Mouse (Mus musculus): ENCODE data around the gene Gm20479. TPM values are rescaled to one million over a fixed set of nuclear protein-coding genes. Genes with fewer than 3 reads are reported as not detected.

Gm20479 gene
- polyA plus RNA-seq, 2 experiments = 0.09 TPM; not detected in 1

DNA sequence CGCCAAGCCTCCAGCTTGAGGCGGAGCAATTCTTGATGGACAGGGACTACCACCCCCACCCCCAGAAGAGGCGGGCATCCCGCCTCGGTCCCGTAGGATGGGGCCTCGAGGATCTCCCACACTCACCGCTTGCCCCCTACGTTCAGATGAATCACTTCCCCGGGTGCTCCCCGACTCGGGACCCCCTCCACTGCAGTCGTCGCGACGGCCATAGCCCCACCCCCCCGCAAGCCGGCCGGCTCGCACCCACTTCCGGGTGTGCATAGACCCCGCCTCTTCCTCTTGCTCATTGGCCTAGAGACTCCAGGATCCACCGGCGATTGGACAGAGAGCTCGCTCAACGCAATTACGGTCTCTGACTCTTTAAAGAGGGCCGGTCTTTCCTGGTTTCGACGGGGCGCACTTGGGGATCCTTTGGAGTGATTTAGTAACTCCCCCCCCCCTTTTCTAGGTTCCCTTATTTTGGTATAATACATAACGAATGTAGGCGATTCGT, 1.4 kb downstream of the Gm20479 start, which contains the start of gene Shkbp1:
Gene Shkbp1, minus strand, starts transcription at position 275 of the 496 bp plus-strand sequence.
- peaks cover 15 to 39% of the 10 kb centered on the region in 2 experiments for H3K4me1 ChIP-seq (replicated peaks; ENCODE audit: control insufficient read depth in 2 of 2, insufficient read depth in 2 of 2, low read length in 1 of 2)
- H3K4me2 ChIP-seq (ENCODE audit: low read depth) = peak within 1 kb of the TSS; percentile 71
- WGBS (ENCODE audit: insufficient replicate concordance) = 1% methylated on average over 34 of the region's 34 CpGs
- peak; percentile 82 to 88 (median 87) for DNase-seq (ENCODE audit: low read depth in 3 of 3, low spot score in 3 of 3)
- no peaks in the 10 kb centered on the region for H3K36me3 ChIP-seq (replicated peaks; ENCODE audit: control insufficient read depth, insufficient read depth, low read depth)
- no peaks in the 10 kb centered on the region for H3K27me3 ChIP-seq (ENCODE audit: control insufficient read depth, insufficient read depth, low read length)
- peak within 1 kb of the TSS; percentile 43 for H3K27ac ChIP-seq
- ATAC-seq (ENCODE audit: insufficient read depth) = peak; percentile 89
- peak within 1 kb of the TSS; percentile 75 for H3K9ac ChIP-seq (replicated peaks)
- H3K4me3 ChIP-seq (ENCODE audit: insufficient read depth in 1 of 2, low read depth in 2 of 2, low read length in 2 of 2) = peak within 1 kb of the TSS; percentile 85 to 93
- no peaks in the 10 kb centered on the region for H3K9me3 ChIP-seq (ENCODE audit: control insufficient read depth, low read length)
- TF ChIP-seq CTCF (IDR thresholded peaks at IDR 0.05; ENCODE audit: low read depth) (no peak), EP300 (IDR thresholded peaks at IDR 0.05; ENCODE audit: low read depth) (no peak)

GRCm38 (mm10) chr7:27355261-27355660, 2.0 kb downstream of the Gm20479 start:
- Histone ChIP-seq H3K9me3 (ENCODE audit: control insufficient read depth, low read length) (no peaks in the 10 kb centered on the region), H3K36me3 (replicated peaks; ENCODE audit: control insufficient read depth, insufficient read depth, low read depth) (0 out of 2 replicates have a peak, but pooled peaks cover 3% of the 10 kb centered on the region), H3K4me3 (ENCODE audit: insufficient read depth in 1 of 2, low read depth in 2 of 2, low read length in 2 of 2) (peak overlapping the region; percentile 85 to 93), H3K4me1 (replicated peaks; ENCODE audit: control insufficient read depth in 2 of 2, insufficient read depth in 2 of 2, low read length in 1 of 2) (peaks cover 15 to 37% of the 10 kb centered on the region in 2 experiments), H3K27ac (peak overlapping the region; percentile 43), H3K9ac (replicated peaks) (peak overlapping the region; percentile 75), H3K27me3 (ENCODE audit: control insufficient read depth, insufficient read depth, low read length) (no peaks in the 10 kb centered on the region), H3K4me2 (ENCODE audit: low read depth) (peak overlapping the region; percentile 71)
- TF ChIP-seq EP300 (IDR thresholded peaks at IDR 0.05; ENCODE audit: low read depth) = no peak
- no peak for TF ChIP-seq CTCF (IDR thresholded peaks at IDR 0.05; ENCODE audit: low read depth)
- DNase-seq (ENCODE audit: low read depth in 3 of 3, low spot score in 3 of 3) = peak in 1 of 3 experiments; percentile 24
- ATAC-seq (ENCODE audit: insufficient read depth) = no peak
- 6% methylated on average over 14 of the region's 14 CpGs for WGBS (ENCODE audit: insufficient replicate concordance)

GRCm38 (mm10) chr7:27354783-27355182, 2.4 kb downstream of the Gm20479 start:
- H3K27me3 ChIP-seq (ENCODE audit: control insufficient read depth, insufficient read depth, low read length) = no peaks in the 10 kb centered on the region
- peak overlapping the region; percentile 85 to 93 for H3K4me3 ChIP-seq (ENCODE audit: insufficient read depth in 1 of 2, low read depth in 2 of 2, low read length in 2 of 2)
- WGBS (ENCODE audit: insufficient replicate concordance) = 23% methylated on average over 4 of the region's 4 CpGs
- TF ChIP-seq CTCF (IDR thresholded peaks at IDR 0.05; ENCODE audit: low read depth) = no peak
- peak; percentile 58 for TF ChIP-seq EP300 (IDR thresholded peaks at IDR 0.05; ENCODE audit: low read depth)
- H3K36me3 ChIP-seq (replicated peaks; ENCODE audit: control insufficient read depth, insufficient read depth, low read depth) = 0 out of 2 replicates have a peak, but pooled peaks cover 3% of the 10 kb centered on the region
- H3K9ac ChIP-seq (replicated peaks) = peak overlapping the region; percentile 48
- DNase-seq (ENCODE audit: low read depth in 3 of 3, low spot score in 3 of 3) = peak; percentile 49 to 67 (median 61)
- peak overlapping the region; percentile 71 for H3K4me2 ChIP-seq (ENCODE audit: low read depth)
- peaks cover 15 to 37% of the 10 kb centered on the region in 2 experiments for H3K4me1 ChIP-seq (replicated peaks; ENCODE audit: control insufficient read depth in 2 of 2, insufficient read depth in 2 of 2, low read length in 1 of 2)
- H3K27ac ChIP-seq = peak overlapping the region; percentile 43
- no peaks in the 10 kb centered on the region for H3K9me3 ChIP-seq (ENCODE audit: control insufficient read depth, low read length)
- ATAC-seq (ENCODE audit: insufficient read depth) = peak; percentile 66

GRCm38 (mm10) chr7:27354144-27354543, 3.1 kb downstream of the Gm20479 start:
- peak overlapping the region; percentile 43 for H3K27ac ChIP-seq
- 0 out of 2 replicates have a peak, but pooled peaks cover 3% of the 10 kb centered on the region for H3K36me3 ChIP-seq (replicated peaks; ENCODE audit: control insufficient read depth, insufficient read depth, low read depth)
- no peaks in the 10 kb centered on the region for H3K9me3 ChIP-seq (ENCODE audit: control insufficient read depth, low read length)
- WGBS (ENCODE audit: insufficient replicate concordance) = 34% methylated on average over 6 of the region's 6 CpGs
- peak in 1 of 3 experiments; percentile 55 for DNase-seq (ENCODE audit: low read depth in 3 of 3, low spot score in 3 of 3)
- H3K27me3 ChIP-seq (ENCODE audit: control insufficient read depth, insufficient read depth, low read length) = no peaks in the 10 kb centered on the region
- peak overlapping the region; percentile 85 to 93 for H3K4me3 ChIP-seq (ENCODE audit: insufficient read depth in 1 of 2, low read depth in 2 of 2, low read length in 2 of 2)
- no peak for TF ChIP-seq CTCF (IDR thresholded peaks at IDR 0.05; ENCODE audit: low read depth)
- TF ChIP-seq EP300 (IDR thresholded peaks at IDR 0.05; ENCODE audit: low read depth) = no peak
- H3K9ac ChIP-seq (replicated peaks) = peak overlapping the region; percentile 48
- H3K4me1 ChIP-seq (replicated peaks; ENCODE audit: control insufficient read depth in 2 of 2, insufficient read depth in 2 of 2, low read length in 1 of 2) = peaks cover 15 to 37% of the 10 kb centered on the region in 2 experiments
- ATAC-seq (ENCODE audit: insufficient read depth) = no peak
- H3K4me2 ChIP-seq (ENCODE audit: low read depth) = peak overlapping the region; percentile 71

GRCm38 (mm10) chr7:27345444-27345843, 11.8 kb downstream of the Gm20479 start:
- no peak overlapping the region for H3K4me2 ChIP-seq (ENCODE audit: low read depth)
- no peak overlapping the region for H3K4me3 ChIP-seq (ENCODE audit: insufficient read depth in 1 of 2, low read depth in 2 of 2, low read length in 2 of 2)
- no peaks in the 10 kb centered on the region for H3K9me3 ChIP-seq (ENCODE audit: control insufficient read depth, low read length)
- H3K27ac ChIP-seq = no peak overlapping the region
- H3K4me1 ChIP-seq (replicated peaks; ENCODE audit: control insufficient read depth in 2 of 2, insufficient read depth in 2 of 2, low read length in 1 of 2) = no peaks in the 10 kb centered on the region
- H3K36me3 ChIP-seq (replicated peaks; ENCODE audit: control insufficient read depth, insufficient read depth, low read depth) = 0 out of 2 replicates have a peak, but pooled peaks cover 2% of the 10 kb centered on the region
- TF ChIP-seq CTCF (IDR thresholded peaks at IDR 0.05; ENCODE audit: low read depth) (no peak), EP300 (IDR thresholded peaks at IDR 0.05; ENCODE audit: low read depth) (no peak)
- no peak overlapping the region for H3K9ac ChIP-seq (replicated peaks)
- no peaks in the 10 kb centered on the region for H3K27me3 ChIP-seq (ENCODE audit: control insufficient read depth, insufficient read depth, low read length)
- 46% methylated on average over 6 of the region's 6 CpGs for WGBS (ENCODE audit: insufficient replicate concordance)
- peak; percentile 31; the same call in 1 of the 2 replicates for ATAC-seq (ENCODE audit: insufficient read depth)
- DNase-seq (ENCODE audit: low read depth in 3 of 3, low spot score in 3 of 3) = no peak
